Mouse (Mus musculus) cerebellum, adult 2 months (tissue): ENCODE results near the gene Klhl21.

Source experiments
- CTCF ChIP-seq: fragments of 200-500 bp; IDR thresholded peaks from 2 replicates; pipeline ENCODE4 v1.5.1; 2011; ENCODE audit warnings: low read depth, mild to moderate bottlenecking, control low read depth, low read length, moderate library complexity, borderline replicate concordance; ENCODE audit not compliant: insufficient read depth
- POLR2A ChIP-seq: fragments of 200-500 bp; IDR thresholded peaks from 2 replicates; pipeline ENCODE4 v1.6.1; 2011; ENCODE audit warnings: low read length, control low read depth, borderline replicate concordance; ENCODE audit not compliant: insufficient read depth

- TF ChIP-seq POLR2A (no peak), CTCF (no peak)
Observed at GRCm38 (mm10) chr4:151959849-151960512, 48.6 kb upstream of the Klhl21 start.
